Mouse (Mus musculus) stomach, adult 2 months (tissue): ENCODE measurements around the gene Lpcat2b. TPM values are rescaled to one million over a fixed set of nuclear protein-coding genes. Genes with fewer than 3 reads are reported as not detected.

Experiments used
- polyA plus RNA-seq: library from polyadenylated mRNA; depleted of rRNA; stranded (reverse); fragments of >200 nt; gene quantifications from 2 replicates; pipeline ENCODE4 v1.2.3, GENCODE M21; 2012; rRNA removed

Lpcat2b gene
- polyA plus RNA-seq, result not detected in 2 replicates

DNA sequence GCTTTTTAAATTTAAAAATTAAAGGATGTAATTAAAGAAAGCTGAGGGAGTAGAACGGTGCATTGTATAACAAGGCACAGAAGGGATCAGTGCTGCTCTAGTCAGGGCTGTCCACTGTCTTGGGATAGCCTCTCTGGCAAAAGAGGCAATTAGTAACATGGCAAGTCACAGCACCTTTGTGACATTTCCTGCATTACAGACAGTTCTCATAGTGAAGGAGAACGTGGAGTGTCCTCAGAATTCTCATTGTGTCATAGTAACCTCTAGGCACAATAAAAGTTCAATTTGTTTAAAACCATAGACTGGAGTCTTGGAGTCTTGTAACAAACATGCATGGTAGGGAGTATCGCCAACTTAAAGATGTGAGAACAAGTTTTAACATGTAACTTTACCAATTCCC lies at the start of gene Lpcat2b:
Lpcat2b (plus strand) TSS at position 301 of the 400 bp plus-strand sequence.

DNA sequence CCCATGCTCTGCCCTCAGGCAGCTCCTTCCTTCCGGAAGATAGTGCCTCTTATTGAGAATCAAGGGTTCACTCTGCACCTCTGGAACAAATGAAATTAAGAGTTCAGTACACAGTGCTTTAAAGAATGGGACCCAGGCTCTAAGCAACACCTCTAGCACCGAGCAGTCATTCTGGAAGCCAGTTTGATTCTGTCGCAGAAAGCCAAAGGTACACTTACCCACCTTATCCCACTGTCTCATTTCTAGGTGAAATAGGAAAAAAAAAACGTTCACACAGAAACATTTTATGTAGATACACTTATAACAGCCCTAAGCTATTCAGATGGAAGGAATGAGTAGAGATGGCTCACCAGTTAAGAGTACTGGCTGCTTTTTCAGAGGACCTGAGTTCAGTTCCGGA lies 28.9 kb upstream of the Lpcat2b start, which contains the start of gene Ephx4:
Ephx4 (plus strand) TSS at position 301 of the 400 bp plus-strand sequence.

DNA sequence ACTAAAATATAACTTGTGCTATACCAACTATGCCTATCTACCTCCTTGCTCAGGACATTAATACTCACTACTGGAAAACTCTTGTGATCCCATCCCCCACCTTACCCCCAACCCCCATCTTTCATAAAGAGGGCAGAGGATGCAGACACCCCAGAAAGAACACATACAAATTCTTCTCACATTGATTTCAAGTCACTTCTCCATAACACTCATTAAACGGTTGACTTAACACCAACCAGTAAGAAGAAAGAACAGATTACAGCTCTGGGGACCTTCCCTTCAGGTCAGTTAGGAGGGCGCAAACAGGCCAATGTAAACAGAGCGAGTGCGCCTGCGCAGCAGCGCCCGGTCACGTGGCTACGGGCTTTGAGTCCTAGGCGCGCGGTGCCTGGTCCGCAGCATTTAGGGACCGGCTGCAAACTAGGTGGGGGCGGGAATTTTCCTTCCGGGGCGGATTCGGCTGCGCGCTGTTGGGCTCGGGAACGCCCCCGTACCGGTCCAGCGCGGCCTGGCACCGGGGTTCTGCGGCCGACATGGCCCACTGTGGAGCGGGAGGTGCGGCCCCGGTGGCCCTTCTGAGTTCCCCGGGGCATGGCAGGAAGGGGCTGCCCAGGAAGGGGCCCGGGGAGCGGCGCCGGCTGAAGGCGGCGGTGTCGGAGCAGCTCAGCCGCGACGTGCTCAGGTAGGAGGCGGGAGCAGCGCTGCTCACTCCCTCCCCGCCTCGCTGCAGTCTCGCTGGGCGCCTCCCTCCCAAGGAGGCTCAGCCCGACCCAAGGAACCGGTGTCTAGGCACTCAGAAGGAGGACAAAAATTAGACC lies 6.3 kb downstream of the Lpcat2b start, which contains the start of gene Btbd8:
Btbd8 (plus strand) TSS at position 534 of the 818 bp plus-strand sequence.

Other genes starting within 250 kb of the Lpcat2b start
- 7.3 and 16.6 TPM in 2 replicates for gene Tgfbr3, start 141.9 kb upstream of the Lpcat2b start, polyA plus RNA-seq
- gene Brdt, start 100.4 kb upstream of the Lpcat2b start, polyA plus RNA-seq, result 0.37 and 0.62 TPM in 2 replicates
- 3.9 and 6.7 TPM in 2 replicates for gene Ephx4, start 28.8 kb upstream of the Lpcat2b start, polyA plus RNA-seq
- gene Btbd8, start 6.4 kb downstream of the Lpcat2b start, polyA plus RNA-seq, result 0.15 and 0.21 TPM in 2 replicates
- gene Gm42669, start 76.1 kb downstream of the Lpcat2b start, polyA plus RNA-seq, result not detected in 2 replicates
- 0.02 TPM in 1 of 2 replicates, not detected in the other for gene 1700028K03Rik, start 103.2 kb downstream of the Lpcat2b start, polyA plus RNA-seq
- gene Rpap2, start 165.8 kb downstream of the Lpcat2b start, polyA plus RNA-seq, result 0.37 and 0.74 TPM in 2 replicates
- gene Glmn, start 166.3 kb downstream of the Lpcat2b start, polyA plus RNA-seq, result 0.16 and 0.35 TPM in 2 replicates